Mouse (Mus musculus): Measurements from ENCODE around the gene Ehd1. TPM values are rescaled to one million over a fixed set of nuclear protein-coding genes. Genes with fewer than 3 reads are reported as not detected.
"Not testable (repeated sequence)": the region's sequence is repeated elsewhere in the genome, so short reads cannot be mapped to it uniquely, and the experiment has no call there.

Ehd1 gene
- polyA plus RNA-seq, 1 experiment from 2014 or later = 72.6 TPM

GRCm38 (mm10) chr19:6303831-6304230 is 27.3 kb downstream of the Ehd1 start:
- WGBS = 80% methylated on average over 6 of the region's 6 CpGs
- DNase-seq (ENCODE audit: low spot score) = no peak
- ATAC-seq (replicated peaks; ENCODE audit: low FRiP score) = no peak
- Histone ChIP-seq H3K27me3 (ENCODE audit: control insufficient read depth, insufficient read depth, low read length) (no peaks in the 10 kb centered on the region), H3K36me3 (ENCODE audit: control insufficient read depth, insufficient read depth, low read length) (no peaks in the 10 kb centered on the region), H3K9ac (ENCODE audit: low read length) (no peak overlapping the region), H3K4me3 (ENCODE audit: low read depth, low read length) (no peak overlapping the region), H3K4me2 (ENCODE audit: low read depth, low read length, severe bottlenecking) (no peak overlapping the region), H3K9me3 (ENCODE audit: control insufficient read depth, low read length) (no peaks in the 10 kb centered on the region), H3K4me1 (replicated peaks; ENCODE audit: control insufficient read depth, insufficient read depth, low read length) (peaks cover 3% of the 10 kb centered on the region; the same call in 1 of the 2 replicates), H3K27ac (ENCODE audit: low read depth, low read length) (no peak overlapping the region)

DNA sequence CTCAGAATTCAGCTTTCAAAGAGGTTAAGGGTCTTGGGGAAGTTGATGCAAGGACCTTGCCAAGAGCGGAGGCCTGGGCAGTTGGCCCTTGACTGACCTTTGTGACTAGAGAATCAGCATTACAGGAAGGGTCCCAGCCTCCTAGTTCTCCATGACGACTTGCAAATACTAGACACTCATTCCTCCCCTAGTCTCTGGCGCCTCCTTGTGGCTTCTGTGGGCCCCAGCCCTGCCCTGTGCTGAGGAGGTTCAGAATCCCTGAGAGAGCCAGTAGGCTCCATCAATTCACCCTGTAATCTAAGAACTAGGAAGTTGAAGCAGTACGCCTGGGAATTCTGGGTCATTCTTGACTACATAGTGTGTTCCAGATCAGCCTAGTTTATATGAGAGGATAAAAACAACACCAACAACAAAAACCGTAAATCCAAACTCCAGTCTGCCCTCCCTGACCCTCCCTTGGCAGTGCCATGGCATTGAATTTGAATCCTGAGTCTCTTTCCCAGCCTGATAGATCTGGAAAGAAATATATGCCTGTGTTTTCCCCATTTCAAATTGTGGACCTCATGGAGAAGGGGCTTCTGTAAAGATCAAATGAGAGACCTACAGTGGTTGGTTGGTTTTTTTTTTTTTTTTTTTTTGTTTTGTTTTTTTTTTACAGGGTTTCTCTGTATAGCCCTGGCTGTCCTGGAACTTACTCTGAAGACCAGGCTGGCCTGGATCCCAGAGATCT is 28.4 kb downstream of the Ehd1 start:
- ATAC-seq (replicated peaks; ENCODE audit: low FRiP score) = 0 out of 2 replicates have a peak, but pooled peaks have one; percentile 60
- WGBS = 27% methylated on average over 5 of the region's 5 CpGs

GRCm38 (mm10) chr19:6305517-6306115 is 29.1 kb downstream of the Ehd1 start:
- no peaks in the 10 kb centered on the region for H3K36me3 ChIP-seq (ENCODE audit: control insufficient read depth, insufficient read depth, low read length)
- no peak overlapping the region for H3K27ac ChIP-seq (ENCODE audit: low read depth, low read length)
- H3K4me2 ChIP-seq (ENCODE audit: low read depth, low read length, severe bottlenecking) = peak overlapping the region; percentile 70
- H3K4me1 ChIP-seq (replicated peaks; ENCODE audit: control insufficient read depth, insufficient read depth, low read length) = peaks cover 3% of the 10 kb centered on the region; the same call in 1 of the 2 replicates
- DNase-seq (ENCODE audit: low spot score) (no peak), ATAC-seq (replicated peaks; ENCODE audit: low FRiP score) (no peak)
- peak overlapping the region; percentile 67 for H3K4me3 ChIP-seq (ENCODE audit: low read depth, low read length)
- H3K9me3 ChIP-seq (ENCODE audit: control insufficient read depth, low read length) = no peaks in the 10 kb centered on the region
- no peaks in the 10 kb centered on the region for H3K27me3 ChIP-seq (ENCODE audit: control insufficient read depth, insufficient read depth, low read length)
- H3K9ac ChIP-seq (ENCODE audit: low read length) = peak overlapping the region; percentile 55
- WGBS = 58% methylated on average over 8 of the region's 8 CpGs

More for the DNA sequence above, 28.4 kb downstream of the Ehd1 start:
- Histone ChIP-seq H3K4me3 (ENCODE audit: low read depth, low read length) (no peak overlapping the region), H3K9me3 (ENCODE audit: control insufficient read depth, low read length) (no peaks in the 10 kb centered on the region), H3K27ac (ENCODE audit: low read depth, low read length) (no peak overlapping the region), H3K4me2 (ENCODE audit: low read depth, low read length, severe bottlenecking) (no peak overlapping the region), H3K27me3 (ENCODE audit: control insufficient read depth, insufficient read depth, low read length) (no peaks in the 10 kb centered on the region), H3K9ac (ENCODE audit: low read length) (no peak overlapping the region), H3K4me1 (replicated peaks; ENCODE audit: control insufficient read depth, insufficient read depth, low read length) (peaks cover 3% of the 10 kb centered on the region; the same call in 1 of the 2 replicates), H3K36me3 (ENCODE audit: control insufficient read depth, insufficient read depth, low read length) (no peaks in the 10 kb centered on the region)
- peak; percentile 90 for DNase-seq (ENCODE audit: low spot score)

- DNase-seq (ENCODE audit: low spot score) (peak; percentile 89), ATAC-seq (replicated peaks; ENCODE audit: low FRiP score) (peak; percentile 71)
- H3K27ac ChIP-seq (ENCODE audit: low read depth, low read length) = peak within 1 kb of the TSS; percentile 27; the same call in 1 of the 2 replicates
- peaks cover 3% of the 10 kb centered on the region; the same call in 1 of the 2 replicates for H3K4me1 ChIP-seq (replicated peaks; ENCODE audit: control insufficient read depth, insufficient read depth, low read length)
- WGBS = 2% methylated on average over 32 of the region's 38 CpGs
- H3K9ac ChIP-seq (ENCODE audit: low read length) = peak within 1 kb of the TSS; percentile 55
- no peaks in the 10 kb centered on the region for H3K27me3 ChIP-seq (ENCODE audit: control insufficient read depth, insufficient read depth, low read length)
- peak within 1 kb of the TSS; percentile 67 for H3K4me3 ChIP-seq (ENCODE audit: low read depth, low read length)
- peak within 1 kb of the TSS; percentile 70 for H3K4me2 ChIP-seq (ENCODE audit: low read depth, low read length, severe bottlenecking)
- no peaks in the 10 kb centered on the region for H3K36me3 ChIP-seq (ENCODE audit: control insufficient read depth, insufficient read depth, low read length)
- no peaks in the 10 kb centered on the region for H3K9me3 ChIP-seq (ENCODE audit: control insufficient read depth, low read length)
These were observed 29.6 kb downstream of the Ehd1 start, which contains the start of gene Cdc42bpg for GRCm38 (mm10) chr19:6306137-6306551. Gene Cdc42bpg (plus strand): TSS chr19:6306456.

GRCm38 (mm10) chr19:6306586-6306985 is 30.1 kb downstream of the Ehd1 start:
- Histone ChIP-seq H3K27ac (ENCODE audit: low read depth, low read length) (no peak overlapping the region), H3K27me3 (ENCODE audit: control insufficient read depth, insufficient read depth, low read length) (no peaks in the 10 kb centered on the region), H3K9ac (ENCODE audit: low read length) (peak overlapping the region; percentile 55), H3K4me1 (replicated peaks; ENCODE audit: control insufficient read depth, insufficient read depth, low read length) (peaks cover 3% of the 10 kb centered on the region; the same call in 1 of the 2 replicates), H3K4me2 (ENCODE audit: low read depth, low read length, severe bottlenecking) (peak overlapping the region; percentile 70), H3K4me3 (ENCODE audit: low read depth, low read length) (peak overlapping the region; percentile 67), H3K36me3 (ENCODE audit: control insufficient read depth, insufficient read depth, low read length) (no peaks in the 10 kb centered on the region), H3K9me3 (ENCODE audit: control insufficient read depth, low read length) (no peaks in the 10 kb centered on the region)
- ATAC-seq (replicated peaks; ENCODE audit: low FRiP score) (peak; percentile 51), DNase-seq (ENCODE audit: low spot score) (peak; percentile 93)
- 0% methylated on average over 33 of the region's 34 CpGs for WGBS

DNA sequence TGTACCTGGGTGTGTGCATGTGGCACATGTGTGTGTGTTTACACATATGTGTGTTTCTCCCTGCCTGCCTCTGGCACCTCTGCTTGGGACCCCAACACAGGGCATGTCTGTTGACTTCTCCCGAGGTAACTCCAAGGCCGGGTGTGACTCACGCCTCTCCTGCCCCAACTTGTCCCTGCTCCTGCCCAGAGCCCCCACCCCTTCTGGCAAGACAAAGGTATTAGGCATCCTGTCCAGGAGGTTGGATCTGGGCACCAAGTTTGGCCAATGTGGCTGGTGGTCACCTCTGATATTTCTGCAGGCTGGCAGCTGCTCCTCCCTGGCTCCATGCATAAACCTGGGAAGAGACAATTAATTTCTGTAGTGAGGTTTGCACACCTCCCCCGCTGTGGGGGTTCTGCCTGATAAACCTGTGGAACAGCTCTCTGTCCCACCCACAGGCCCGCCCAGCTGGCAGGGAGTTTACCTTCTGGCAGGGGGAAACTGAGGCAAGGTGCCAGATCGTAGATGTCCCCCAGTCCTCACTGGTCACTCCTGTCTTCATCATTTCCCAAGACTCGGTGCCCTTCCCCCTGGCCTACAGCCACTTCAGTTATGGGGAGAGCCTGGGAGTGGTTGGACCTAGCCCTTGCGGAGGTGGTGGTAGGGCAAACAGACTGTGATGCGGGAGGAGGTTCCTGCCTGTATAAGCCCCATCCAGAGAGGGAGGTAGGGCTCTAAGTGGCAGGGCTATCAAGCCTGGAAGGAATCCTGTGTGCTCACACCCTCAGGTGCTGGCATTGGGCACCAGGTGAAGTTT is 31.4 kb downstream of the Ehd1 start:
- no peak overlapping the region for H3K4me2 ChIP-seq (ENCODE audit: low read depth, low read length, severe bottlenecking)
- H3K9me3 ChIP-seq (ENCODE audit: control insufficient read depth, low read length) = no peaks in the 10 kb centered on the region
- H3K27ac ChIP-seq (ENCODE audit: low read depth, low read length) = no peak overlapping the region
- H3K9ac ChIP-seq (ENCODE audit: low read length) = no peak overlapping the region
- DNase-seq (ENCODE audit: low spot score) = no peak
- H3K4me3 ChIP-seq (ENCODE audit: low read depth, low read length) = no peak overlapping the region
- H3K36me3 ChIP-seq (ENCODE audit: control insufficient read depth, insufficient read depth, low read length) = no peaks in the 10 kb centered on the region
- WGBS = 86% methylated on average over 9 of the region's 9 CpGs
- no peak for ATAC-seq (replicated peaks; ENCODE audit: low FRiP score)
- H3K27me3 ChIP-seq (ENCODE audit: control insufficient read depth, insufficient read depth, low read length) = no peaks in the 10 kb centered on the region
- H3K4me1 ChIP-seq (replicated peaks; ENCODE audit: control insufficient read depth, insufficient read depth, low read length) = peaks cover 3% of the 10 kb centered on the region; the same call in 1 of the 2 replicates

DNA sequence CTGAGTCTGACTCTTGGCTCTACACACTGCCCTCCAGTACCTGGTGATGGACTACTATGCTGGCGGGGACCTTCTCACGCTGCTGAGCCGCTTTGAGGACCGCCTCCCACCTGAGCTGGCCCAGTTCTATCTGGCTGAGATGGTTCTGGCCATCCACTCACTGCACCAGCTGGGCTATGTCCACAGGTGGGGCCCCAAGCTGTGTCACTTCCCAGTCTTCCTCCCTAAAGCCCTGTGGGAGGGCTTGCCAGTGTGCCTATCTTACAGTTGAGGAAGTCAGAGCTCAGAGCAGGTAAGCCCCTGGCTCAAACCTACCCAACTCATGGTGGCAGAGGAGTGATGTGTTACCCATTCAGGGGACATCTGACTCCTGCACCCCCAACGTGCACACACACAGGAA is 33.7 kb downstream of the Ehd1 start:
- H3K4me3 ChIP-seq (ENCODE audit: low read depth, low read length) = no peak overlapping the region
- H3K4me1 ChIP-seq (replicated peaks; ENCODE audit: control insufficient read depth, insufficient read depth, low read length) = peaks cover 3% of the 10 kb centered on the region; the same call in 1 of the 2 replicates
- H3K27ac ChIP-seq (ENCODE audit: low read depth, low read length) = no peak overlapping the region
- no peaks in the 10 kb centered on the region for H3K36me3 ChIP-seq (ENCODE audit: control insufficient read depth, insufficient read depth, low read length)
- H3K27me3 ChIP-seq (ENCODE audit: control insufficient read depth, insufficient read depth, low read length) = no peaks in the 10 kb centered on the region
- H3K4me2 ChIP-seq (ENCODE audit: low read depth, low read length, severe bottlenecking) = no peak overlapping the region
- 92% methylated on average over 5 of the region's 5 CpGs for WGBS
- ATAC-seq (replicated peaks; ENCODE audit: low FRiP score) (no peak), DNase-seq (ENCODE audit: low spot score) (no peak)
- no peak overlapping the region for H3K9ac ChIP-seq (ENCODE audit: low read length)
- H3K9me3 ChIP-seq (ENCODE audit: control insufficient read depth, low read length) = no peaks in the 10 kb centered on the region

- not testable (repeated sequence) for H3K9ac ChIP-seq (ENCODE audit: low read length); H3K9me3 ChIP-seq (ENCODE audit: control insufficient read depth, low read length); ATAC-seq (replicated peaks; ENCODE audit: low FRiP score); H3K4me3 ChIP-seq (ENCODE audit: low read depth, low read length); H3K27me3 ChIP-seq (ENCODE audit: control insufficient read depth, insufficient read depth, low read length); H3K27ac ChIP-seq (ENCODE audit: low read depth, low read length); H3K4me1 ChIP-seq (replicated peaks; ENCODE audit: control insufficient read depth, insufficient read depth, low read length); H3K4me2 ChIP-seq (ENCODE audit: low read depth, low read length, severe bottlenecking); DNase-seq (ENCODE audit: low spot score); H3K36me3 ChIP-seq (ENCODE audit: control insufficient read depth, insufficient read depth, low read length)
- 98% methylated on average over 3 of the region's 3 CpGs for WGBS
These were observed 35.3 kb downstream of the Ehd1 start for GRCm38 (mm10) chr19:6311783-6312182.

Data from forebrain, embryonic 11.5 days (tissue).